Mouse (Mus musculus) heart, postnatal 0 days (tissue): ENCODE measurements around the gene Mmp2.

Experiments used
- CTCF ChIP-seq: IDR thresholded peaks from 2 replicates; pipeline ENCODE4 v1.5.1; 2016; ENCODE audit warnings: antibody characterized with exemption, control low read depth, low read depth
- EP300 ChIP-seq: IDR thresholded peaks from 2 replicates; pipeline ENCODE4 v1.6.1; 2016; ENCODE audit warnings: antibody characterized with exemption, low read depth

- TF ChIP-seq CTCF (no peak), EP300 (no peak)
Observed at GRCm38 (mm10) chr8:92825991-92826390, 1.1 kb upstream of the Mmp2 start.
